Mouse (Mus musculus): ENCODE measurements around the gene Qrfp.

Qrfp gene

GRCm38 (mm10) chr2:31769631-31770111, 40.7 kb downstream of the Qrfp start:
- no peak for DNase-seq (ENCODE audit: low spot score)

- no peak for DNase-seq (ENCODE audit: low spot score)
Observed at GRCm38 (mm10) chr2:31769115-31769514, 41.3 kb downstream of the Qrfp start.

DNA sequence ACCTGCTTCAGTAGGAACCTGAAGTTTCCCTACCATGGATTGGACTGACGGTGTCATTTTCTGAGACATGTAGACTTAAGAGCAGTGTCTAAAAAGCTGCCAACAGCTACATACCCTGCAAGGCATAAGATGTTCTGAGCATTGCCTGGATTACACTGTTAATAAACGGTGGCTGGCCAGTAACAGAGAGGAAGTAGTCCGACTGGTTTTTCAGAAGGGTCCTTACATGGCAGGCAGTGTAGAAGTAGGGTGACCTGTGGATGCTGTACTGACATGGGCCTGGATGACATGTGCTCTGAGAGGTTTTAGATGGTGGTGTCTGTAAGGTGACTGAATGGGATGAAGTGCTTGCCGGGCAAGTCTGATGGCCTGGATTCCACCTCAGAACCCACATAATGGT, 42.6 kb downstream of the Qrfp start:
- no peak for DNase-seq (ENCODE audit: low spot score)

- DNase-seq (ENCODE audit: low spot score): no peak
Observed at GRCm38 (mm10) chr2:31767104-31767503, 43.3 kb downstream of the Qrfp start.

- no peak for DNase-seq (ENCODE audit: low spot score)
Observed at GRCm38 (mm10) chr2:31763271-31763670, 47.1 kb downstream of the Qrfp start.

DNA sequence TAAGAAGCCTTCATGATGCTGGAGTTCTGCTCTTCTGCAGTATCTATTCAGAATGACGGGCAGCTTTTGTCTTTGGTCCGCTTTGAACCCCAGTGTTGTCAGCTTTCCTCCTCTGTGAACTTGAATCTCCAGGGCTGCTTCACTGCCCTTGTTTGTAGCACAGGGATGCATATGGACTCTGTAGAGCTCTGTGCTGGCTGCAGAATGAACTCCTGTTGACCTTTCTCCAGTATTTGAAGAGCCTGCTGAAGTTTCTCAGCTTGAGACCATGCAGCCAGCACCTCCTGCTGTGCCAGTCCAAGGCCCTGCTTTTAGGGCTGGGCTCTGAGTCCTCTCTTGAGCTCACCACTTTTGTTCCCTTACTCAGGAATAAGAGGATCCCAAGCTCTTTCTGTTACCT, 47.5 kb downstream of the Qrfp start:
- DNase-seq (ENCODE audit: low spot score): no peak

DNA sequence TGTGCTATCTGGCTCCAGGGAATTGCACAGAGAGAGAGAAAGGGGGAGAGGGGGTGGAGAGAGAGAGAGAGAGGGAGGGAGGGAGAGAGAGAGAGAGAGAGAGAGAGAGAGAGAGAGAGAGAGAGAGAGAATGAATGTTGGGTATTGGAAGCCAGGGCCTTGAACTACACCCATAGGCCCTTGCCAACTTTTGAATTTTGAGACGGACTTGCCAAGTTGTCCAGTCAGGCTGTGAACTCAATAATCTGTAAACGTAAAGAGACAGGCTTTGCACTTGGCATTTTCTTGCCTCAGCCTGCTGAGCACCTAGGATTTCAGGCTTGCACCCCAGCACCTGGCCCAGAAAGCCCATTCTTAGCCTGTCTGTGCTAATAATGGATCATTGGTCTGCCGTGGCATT, 48.2 kb downstream of the Qrfp start:
- DNase-seq (ENCODE audit: low spot score): no peak

DNA sequence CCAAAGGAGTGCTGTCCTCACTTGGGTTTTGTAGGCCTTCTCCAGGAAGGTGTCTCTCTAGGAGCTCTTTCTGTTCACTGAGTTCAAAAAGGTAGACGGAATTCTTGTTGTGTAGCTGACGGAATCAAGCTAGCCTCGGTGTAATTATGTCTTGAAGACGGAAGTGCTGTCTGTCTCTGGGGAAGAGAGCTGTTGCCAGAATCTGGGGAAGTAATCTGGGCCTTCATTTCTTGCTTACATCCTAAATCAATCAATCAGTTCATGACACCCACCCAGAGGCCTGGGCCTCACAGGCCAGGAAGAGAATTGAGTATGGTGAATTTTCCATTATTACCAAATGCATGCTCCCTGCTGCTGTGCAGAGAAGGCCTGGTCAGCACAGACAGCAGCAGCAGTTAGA, 48.8 kb downstream of the Qrfp start:
- DNase-seq (ENCODE audit: low spot score): no peak

GRCm38 (mm10) chr2:31761115-31761531, 49.3 kb downstream of the Qrfp start:
- no peak for DNase-seq (ENCODE audit: low spot score)

- no peak for DNase-seq (ENCODE audit: low spot score)
Observed at GRCm38 (mm10) chr2:31760486-31760885, 49.9 kb downstream of the Qrfp start.

GRCm38 (mm10) chr2:31759751-31760460, 50.5 kb downstream of the Qrfp start:
- DNase-seq (ENCODE audit: low spot score): peak; percentile 59

GRCm38 (mm10) chr2:31758966-31759365, 51.4 kb downstream of the Qrfp start:
- no peak for DNase-seq (ENCODE audit: low spot score)

DNA sequence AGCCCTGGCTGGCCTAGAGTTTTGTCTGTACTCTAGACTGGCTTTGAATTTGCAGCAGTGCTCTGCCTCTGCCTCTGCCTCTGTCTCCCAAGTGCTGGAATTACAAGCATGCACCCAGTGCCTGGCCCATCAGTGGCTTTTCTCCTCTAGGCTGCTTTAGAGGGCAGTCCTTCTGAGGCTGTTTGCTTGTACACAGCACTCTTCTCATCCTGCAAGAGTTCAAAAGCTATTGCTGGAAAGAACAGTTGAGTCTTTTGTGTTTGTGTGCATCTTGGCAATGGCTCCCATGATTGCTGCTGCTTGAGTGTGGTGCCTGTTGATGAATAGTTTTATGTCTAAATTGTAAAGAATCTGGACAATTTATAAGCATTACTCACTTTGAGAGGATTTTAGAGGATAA, 52.9 kb downstream of the Qrfp start:
- DNase-seq (ENCODE audit: low spot score): no peak

All from layer of hippocampus, adult 11-12 months (tissue).